Mouse (Mus musculus): Measurements from ENCODE around the gene 1700015G11Rik. TPM values are rescaled to one million over a fixed set of nuclear protein-coding genes. Genes with fewer than 3 reads are reported as not detected.

Gene 1700015G11Rik
- total RNA-seq, 2 experiments from 2014 or later = not detected

DNA sequence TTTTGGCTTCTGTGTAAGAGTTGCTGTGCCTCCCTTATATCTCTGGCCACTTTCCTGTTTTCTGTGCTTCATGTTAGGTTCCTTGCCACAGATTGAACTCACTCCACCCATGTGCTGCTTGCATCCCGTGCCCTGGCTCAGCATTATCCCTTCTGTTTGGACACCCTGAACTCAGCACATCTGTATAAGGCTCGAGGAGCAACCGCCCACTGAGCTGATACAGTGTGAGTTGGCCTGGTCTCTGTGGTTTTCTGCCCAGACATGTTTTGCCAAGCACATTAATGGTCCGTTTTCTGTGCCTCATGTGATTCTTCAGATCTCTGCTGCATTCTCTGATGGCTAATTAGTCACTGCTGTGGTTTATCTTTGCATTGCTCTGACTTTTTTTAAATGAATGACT, 47.9 kb downstream of the 1700015G11Rik start:
- DNase-seq = no peak

- no peak for DNase-seq
Observed at GRCm38 (mm10) chr7:51964681-51965080, 50.8 kb downstream of the 1700015G11Rik start.

- DNase-seq = no peak
Observed at GRCm38 (mm10) chr7:51962219-51962952, 53.1 kb downstream of the 1700015G11Rik start.

Other genes with a start within 250 kb of the 1700015G11Rik start
- 10 to 100 TPM; 14.4 to 16.8 TPM for gene Gas2, start 153.7 kb downstream of the 1700015G11Rik start, total RNA-seq (2021)
- 1 to 10 TPM; 2.8 to 4.1 TPM for gene Fancf, start 153.5 kb downstream of the 1700015G11Rik start, total RNA-seq (2021)
- gene Svip, start 9.7 kb downstream of the 1700015G11Rik start, total RNA-seq (2021) = 1 to 10 TPM; 5.5 to 6.6 TPM